9 mouse cellular contexts compared by ENCODE assay signal in the genomic region with DNA sequence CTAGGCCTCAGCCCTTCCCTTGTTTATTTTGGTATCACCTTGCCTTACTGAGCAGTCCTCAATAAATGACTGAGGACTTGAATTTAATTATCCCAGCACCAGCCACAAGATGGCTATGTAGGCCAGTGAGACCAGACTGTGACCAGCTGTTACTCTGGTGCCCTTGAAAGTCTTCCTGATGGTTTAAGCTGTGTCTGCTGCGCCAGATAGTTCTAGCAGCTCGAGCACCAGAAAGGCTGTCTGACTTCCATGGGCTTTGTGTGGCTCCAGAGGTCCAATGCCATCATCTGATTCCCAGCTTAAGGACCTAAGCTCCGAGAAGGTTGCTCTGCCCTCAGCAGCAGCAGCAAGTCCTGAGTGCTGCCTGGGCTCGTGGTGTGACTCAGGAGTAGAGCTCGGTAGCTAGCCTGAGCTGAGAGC. TPM values are rescaled to one million over a fixed set of nuclear protein-coding genes. Genes with fewer than 3 reads are reported as not detected.
DNase-seq lines count a peak whose midpoint lies in the region; ATAC-seq lines count a peak whose summit lies in the region.
"Had no signal": no experiment of that assay in that cellular context is flagged by ENCODE, and none has a peak within 500 bp of the region (broad histone marks: within the 10 kb centered on the region; RNA-seq: fewer than 3 reads in every experiment).

No protein-coding gene starts in this region.

- no peaks in the 10 kb centered on the region for H3K9me3 ChIP-seq in forebrain, embryonic 12.5 days
- no peaks in the 10 kb centered on the region for H3K9me3 ChIP-seq in hindbrain, embryonic 13.5 days
- H3K9me3 ChIP-seq: limb, embryonic 12.5 days had no signal

- peak; percentile 94 for DNase-seq in heart, adult 11 months
- no peak for DNase-seq in heart, postnatal 25 days (ENCODE audit: low spot score)
- peak; percentile 47 to 61 for DNase-seq in adrenal gland, postnatal 36 days
- DNase-seq in layer of hippocampus, postnatal 10 days (ENCODE audit: low spot score in 2 of 2): peak; percentile 51 to 67
- DNase-seq in lung, postnatal 36 days: peak; percentile 84
- peak; percentile 41 to 58 for DNase-seq in spleen, postnatal 36 days (ENCODE audit: low spot score in 2 of 2)

- H3K4me1 ChIP-seq in forebrain, embryonic 12.5 days: no peaks in the 10 kb centered on the region
- peaks cover 8% of the 10 kb centered on the region; the same call in 1 of the 2 replicates for H3K4me1 ChIP-seq in hindbrain, embryonic 13.5 days (replicated peaks)
- H3K4me1 ChIP-seq: limb, embryonic 12.5 days had no signal

- H3K9ac ChIP-seq in forebrain, embryonic 12.5 days: no peak overlapping the region
- no peak overlapping the region for H3K9ac ChIP-seq in hindbrain, embryonic 13.5 days
- H3K9ac ChIP-seq: limb, embryonic 12.5 days had no signal

- no peak overlapping the region for H3K4me2 ChIP-seq in forebrain, embryonic 12.5 days
- H3K4me2 ChIP-seq in hindbrain, embryonic 13.5 days: no peak overlapping the region
- H3K4me2 ChIP-seq: limb, embryonic 12.5 days had no signal

- H3K27ac ChIP-seq in forebrain, embryonic 12.5 days: no peak overlapping the region
- H3K27ac ChIP-seq in hindbrain, embryonic 13.5 days: no peak overlapping the region
- H3K27ac ChIP-seq: limb, embryonic 12.5 days had no signal

- H3K27me3 ChIP-seq in forebrain, embryonic 12.5 days: no peaks in the 10 kb centered on the region
- no peaks in the 10 kb centered on the region for H3K27me3 ChIP-seq in hindbrain, embryonic 13.5 days
- H3K27me3 ChIP-seq: limb, embryonic 12.5 days had no signal

- peak; percentile 57; the same call in 1 of the 2 replicates for ATAC-seq in forebrain, embryonic 12.5 days (ENCODE audit: low FRiP score)
- peak; percentile 46; the same call in 1 of the 2 replicates for ATAC-seq in hindbrain, embryonic 13.5 days (ENCODE audit: low FRiP score)

- H3K4me3 ChIP-seq in forebrain, embryonic 12.5 days (replicated peaks): no peak overlapping the region
- H3K4me3 ChIP-seq in hindbrain, embryonic 13.5 days: no peak overlapping the region
- H3K4me3 ChIP-seq: limb, embryonic 12.5 days had no signal

- WGBS in forebrain, embryonic 12.5 days: 67% methylated on average over 5 of the region's 5 CpGs
- 66% methylated on average over 5 of the region's 5 CpGs for WGBS in hindbrain, embryonic 13.5 days

- intact Hi-C loops in heart, postnatal 25 days (cut with DNase I): loop anchor here (5.0 kb wide), 4 partner anchors 85 to 225 kb away; a partner anchor contains a TSS

- H3K36me3 ChIP-seq in forebrain, embryonic 12.5 days (replicated peaks): no peaks in the 10 kb centered on the region; the same call in 1 of the 2 replicates
- H3K36me3 ChIP-seq in hindbrain, embryonic 13.5 days: peaks cover 7% of the 10 kb centered on the region; the same call in 1 of the 2 replicates

RNA-seq across cellular contexts. Expression of a gene that starts 20.2 kb away (rescaled TPM):
- total RNA-seq in heart, postnatal 25 days (2021): 10 to 100 TPM; 26.3 to 26.9 TPM
- 10 to 100 TPM; 21.7 to 32.9 TPM for total RNA-seq in adrenal gland, postnatal 36 days (2021)
- polyA plus RNA-seq in forebrain, embryonic 12.5 days (2016; fragmentation: Nextera tagmentation; extraction: Ambion mirVana): 35.8 and 44.7 TPM in 2 replicates
- 55.4 and 63.1 TPM in 2 replicates for polyA plus RNA-seq in hindbrain, embryonic 13.5 days (2015; fragmentation: Nextera tagmentation; extraction: Ambion mirVana)
- 10 to 100 TPM; 30.8 to 38.9 TPM for total RNA-seq in layer of hippocampus, postnatal 10 days (2021)

RNA-seq across cellular contexts. Expression of a gene that starts 37.1 kb away (rescaled TPM):
- total RNA-seq in heart, postnatal 25 days (2021): not detected
- under 1 TPM in 1 of 2 experiments, not detected in 1; 0.46 TPM for total RNA-seq in adrenal gland, postnatal 36 days (2021)
- not detected in 2 replicates for polyA plus RNA-seq in forebrain, embryonic 12.5 days (2016; fragmentation: Nextera tagmentation; extraction: Ambion mirVana)
- 0.12 TPM in 1 of 2 replicates, not detected in the other for polyA plus RNA-seq in hindbrain, embryonic 13.5 days (2015; fragmentation: Nextera tagmentation; extraction: Ambion mirVana)
- total RNA-seq in layer of hippocampus, postnatal 10 days (2021): under 1 TPM; 0.49 to 0.64 TPM

RNA-seq across cellular contexts. Expression of a gene that starts 52.2 kb away (rescaled TPM):
- total RNA-seq in heart, postnatal 25 days (2021): 1 to 10 TPM; 7.7 to 9.1 TPM
- total RNA-seq in adrenal gland, postnatal 36 days (2021): 10 to 100 TPM; 12.0 to 18.2 TPM
- polyA plus RNA-seq in forebrain, embryonic 12.5 days (2016; fragmentation: Nextera tagmentation; extraction: Ambion mirVana): 7.2 and 8.7 TPM in 2 replicates
- polyA plus RNA-seq in hindbrain, embryonic 13.5 days (2015; fragmentation: Nextera tagmentation; extraction: Ambion mirVana): 6.2 and 7.1 TPM in 2 replicates
- 10 to 100 TPM; 18.7 to 18.9 TPM for total RNA-seq in layer of hippocampus, postnatal 10 days (2021)

RNA-seq across cellular contexts. Expression of a gene that starts 54.0 kb away (rescaled TPM):
- 1 to 10 TPM; 4.3 to 4.6 TPM for total RNA-seq in heart, postnatal 25 days (2021)
- total RNA-seq in adrenal gland, postnatal 36 days (2021): 10 to 100 TPM in 1 of 2 experiments, 1 to 10 TPM in 1; 9.9 to 10.9 TPM
- polyA plus RNA-seq in forebrain, embryonic 12.5 days (2016; fragmentation: Nextera tagmentation; extraction: Ambion mirVana): 20.0 and 21.0 TPM in 2 replicates
- polyA plus RNA-seq in hindbrain, embryonic 13.5 days (2015; fragmentation: Nextera tagmentation; extraction: Ambion mirVana): 16.9 and 17.6 TPM in 2 replicates
- total RNA-seq in layer of hippocampus, postnatal 10 days (2021): 10 to 100 TPM; 13.2 to 13.7 TPM

RNA-seq across cellular contexts. Expression of a gene that starts 54.2 kb away (rescaled TPM):
- total RNA-seq in heart, postnatal 25 days (2021): 10 to 100 TPM; 58.0 to 63.5 TPM
- 10 to 100 TPM; 51.3 to 56.1 TPM for total RNA-seq in adrenal gland, postnatal 36 days (2021)
- 140 and 160 TPM in 2 replicates for polyA plus RNA-seq in forebrain, embryonic 12.5 days (2016; fragmentation: Nextera tagmentation; extraction: Ambion mirVana)
- polyA plus RNA-seq in hindbrain, embryonic 13.5 days (2015; fragmentation: Nextera tagmentation; extraction: Ambion mirVana): 58.8 and 63.6 TPM in 2 replicates
- 10 to 100 TPM; 55.2 to 61.9 TPM for total RNA-seq in layer of hippocampus, postnatal 10 days (2021)
